Mouse (Mus musculus): ENCODE results near the gene Olfr665.
"Not testable (repeated sequence)": the region's sequence is repeated elsewhere in the genome, so short reads cannot be mapped to it uniquely, and the experiment has no call there.

Gene Olfr665

DNA sequence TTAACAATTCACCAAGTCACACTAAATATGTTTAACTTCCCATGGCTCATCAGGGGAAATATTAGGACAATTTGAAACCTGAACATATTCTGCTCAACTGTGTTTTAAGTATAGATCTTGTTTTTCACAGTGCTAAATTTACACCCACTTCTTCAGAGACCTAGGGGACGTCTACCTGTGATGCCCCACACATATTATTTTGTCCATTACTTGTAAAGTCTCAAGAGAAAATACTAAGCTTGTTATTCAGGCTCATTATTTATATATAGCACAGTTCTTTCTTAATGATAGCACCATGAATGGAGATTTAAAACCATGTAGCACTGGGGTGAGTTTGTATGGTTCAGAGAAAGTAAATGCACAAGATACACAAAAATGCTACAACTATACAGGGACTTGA lies at the start of gene Olfr665:
Gene Olfr665 (plus strand): TSS at position 301 of the 400 bp plus-strand sequence.
- DNase-seq (ENCODE audit: low spot score) = no peak

- no peak for DNase-seq (ENCODE audit: low spot score)
Observed at GRCm38 (mm10) chr7:104842503-104842902, 35.3 kb upstream of the Olfr665 start, which contains the start of gene Usp17lb. Gene Usp17lb, minus strand, starts transcription at chr7:104842603.

DNA sequence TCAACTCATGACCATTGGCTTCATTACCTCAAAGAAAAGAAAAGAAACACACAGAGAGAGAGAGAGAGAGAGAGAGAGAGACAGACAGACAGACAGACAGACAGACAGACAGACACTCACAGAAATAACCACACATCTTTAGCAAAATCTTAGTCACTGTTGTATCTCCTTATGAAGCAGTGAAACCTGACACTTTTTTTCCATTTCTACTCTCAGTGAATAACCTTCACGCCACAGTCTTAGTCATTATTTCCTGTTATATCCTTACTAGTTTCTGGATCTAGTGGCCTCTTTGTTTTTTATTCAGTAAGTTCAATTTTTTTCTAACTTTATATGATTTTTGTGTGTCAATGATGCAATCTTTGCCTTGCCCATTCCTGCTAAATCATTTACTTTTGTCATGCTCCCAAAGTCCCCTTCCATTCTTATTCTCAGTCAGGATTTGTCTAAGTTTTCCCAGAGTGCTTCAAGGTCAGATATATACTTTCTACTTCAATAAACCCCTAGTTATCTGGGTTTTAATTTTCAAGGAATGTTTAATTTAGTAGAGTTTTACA lies 34.0 kb upstream of the Olfr665 start:
- DNase-seq (ENCODE audit: low spot score) = no peak

- DNase-seq (ENCODE audit: low spot score) = not testable (repeated sequence)
Observed at GRCm38 (mm10) chr7:104851546-104851945, 26.3 kb upstream of the Olfr665 start.

DNA sequence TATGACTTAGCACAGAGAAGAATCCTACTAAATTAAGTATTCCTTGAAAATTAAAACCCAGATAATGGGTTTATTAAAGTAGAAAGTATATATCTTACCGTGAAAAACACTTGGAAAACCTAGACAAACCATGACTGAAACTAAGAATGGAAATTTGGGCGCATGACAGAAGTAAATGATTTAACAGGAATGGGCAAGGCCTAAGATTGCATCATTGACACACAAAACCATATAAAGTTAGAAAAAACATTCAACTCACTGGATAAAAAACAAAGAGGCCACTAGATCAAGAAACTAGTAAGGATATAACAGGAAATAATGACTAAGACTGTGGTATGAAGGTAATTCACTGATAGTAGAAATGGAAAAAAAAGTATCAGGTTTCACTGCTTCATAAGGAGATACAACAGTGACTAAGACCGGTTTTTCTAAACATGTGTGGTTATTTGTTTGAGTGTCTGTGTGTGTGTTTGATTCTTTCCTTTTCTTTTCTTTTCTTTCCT lies 22.5 kb upstream of the Olfr665 start:
- DNase-seq (ENCODE audit: low spot score) = no peak

DNA sequence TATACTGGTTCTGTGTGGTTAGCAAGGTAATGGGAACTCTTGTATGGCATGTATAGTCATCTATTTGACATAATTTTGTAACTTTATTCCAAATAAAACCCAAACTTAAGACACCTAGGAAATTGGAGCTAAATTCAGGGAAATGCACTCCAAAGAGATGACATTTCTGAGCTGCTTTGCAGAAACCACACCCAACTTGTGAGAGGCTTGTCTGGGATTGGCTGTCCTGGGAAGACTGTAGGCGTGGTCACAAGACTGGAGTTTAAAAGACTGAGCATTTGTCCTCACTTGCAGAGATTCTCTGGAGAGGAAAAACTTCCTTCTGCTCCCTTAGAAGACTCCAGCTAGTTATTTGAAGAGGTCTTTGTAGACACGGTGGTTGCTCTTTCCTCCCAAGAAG lies 21.1 kb upstream of the Olfr665 start, which contains the start of gene Usp17la:
Gene Usp17la (plus strand): TSS at position 301 of the 400 bp plus-strand sequence.
- not testable (repeated sequence) for DNase-seq (ENCODE audit: low spot score)

GRCm38 (mm10) chr7:104857683-104858082 lies 20.1 kb upstream of the Olfr665 start:
- DNase-seq (ENCODE audit: low spot score) = no peak

- DNase-seq (ENCODE audit: low spot score) = no peak
Observed at GRCm38 (mm10) chr7:104861381-104861780, 16.4 kb upstream of the Olfr665 start.

DNA sequence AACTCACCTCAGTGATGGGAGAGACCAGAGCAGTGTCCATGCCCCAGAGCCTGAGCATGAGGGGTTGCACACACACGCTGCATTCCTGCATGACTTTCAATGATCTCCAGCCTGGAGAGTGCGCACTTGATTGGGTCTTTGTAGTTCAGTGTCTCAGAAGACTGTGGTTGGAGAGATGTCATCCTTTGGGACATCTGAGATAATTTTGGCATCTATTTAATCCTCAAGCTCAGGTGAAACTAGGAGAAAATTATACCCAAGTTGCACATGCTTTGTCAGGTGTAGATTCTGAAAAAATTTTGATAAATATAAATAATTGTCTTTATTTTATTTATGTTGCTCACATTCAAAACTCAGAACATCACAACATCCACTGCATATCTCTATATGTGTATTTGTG lies 18.0 kb downstream of the Olfr665 start, which contains the start of gene Olfr666:
Gene Olfr666 (minus strand): TSS at position 101 of the 400 bp plus-strand sequence.
- DNase-seq (ENCODE audit: low spot score) = no peak

GRCm38 (mm10) chr7:104921382-104921781 lies 43.6 kb downstream of the Olfr665 start, which contains the start of gene Olfr667:
Gene Olfr667, minus strand, starts transcription at chr7:104921482.
- no peak for DNase-seq (ENCODE audit: low spot score)

GRCm38 (mm10) chr7:104927957-104928356 lies 50.1 kb downstream of the Olfr665 start, which contains the start of gene Olfr668:
Gene Olfr668, minus strand, starts transcription at chr7:104928057.
- DNase-seq (ENCODE audit: low spot score) = no peak
